Mouse (Mus musculus): Measurements from ENCODE around the gene Ermard.

DNA sequence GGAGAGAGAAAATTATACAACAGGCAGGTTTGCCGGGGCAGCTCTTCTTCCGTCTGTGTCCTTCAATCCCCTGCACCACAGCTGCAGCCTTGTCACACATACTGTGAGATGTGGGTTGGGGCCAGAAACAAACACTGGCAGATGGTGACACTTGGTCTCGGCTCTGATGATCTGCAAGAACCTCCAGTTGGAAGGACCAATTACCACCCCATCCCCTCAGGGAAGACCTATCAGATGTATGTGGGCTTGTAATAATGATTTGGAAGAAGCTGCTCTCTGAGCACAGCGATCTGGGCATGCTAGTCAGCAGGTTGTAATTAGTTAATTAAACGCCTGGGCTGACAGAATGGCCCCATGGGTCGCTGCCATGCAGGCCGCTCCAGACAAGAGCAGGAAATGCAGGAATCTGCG is 47.6 kb downstream of the Ermard start:
- TF ChIP-seq CTCF (IDR thresholded peaks at IDR 0.05; ENCODE audit: insufficient read depth, low read depth, low read length) (no peak), POLR2A (IDR thresholded peaks at IDR 0.05; ENCODE audit: insufficient read depth, low read depth, low read length) (no peak)

Data from olfactory bulb, adult 2 months (tissue).